Mouse (Mus musculus): ENCODE results near the gene Adap2.
"Not testable (repeated sequence)": the region's sequence is repeated elsewhere in the genome, so short reads cannot be mapped to it uniquely, and the experiment has no call there.

- not testable (repeated sequence) for TF ChIP-seq CTCF, EP300 (IDR thresholded peaks at IDR 0.05; ENCODE audit: low read depth)
These were observed 31.6 kb downstream of the Adap2 start for GRCm38 (mm10) chr11:80185441-80185976.

Measured in liver, postnatal 0 days (tissue).